Mouse (Mus musculus) neural tube, postnatal 0 days (tissue): ENCODE measurements around the gene Tex13c2. TPM values are rescaled to one million over a fixed set of nuclear protein-coding genes. Genes with fewer than 3 reads are reported as not detected.

Source experiments
- polyA plus RNA-seq: library from polyadenylated mRNA; unstranded; fragments of >200 nt; fragmentation: Nextera tagmentation; extraction: Ambion mirVana; gene quantifications from 2 replicates; pipeline ENCODE4 v1.2.1, GENCODE M21; 2015

The Tex13c2 gene
- not detected in 2 replicates for polyA plus RNA-seq

DNA sequence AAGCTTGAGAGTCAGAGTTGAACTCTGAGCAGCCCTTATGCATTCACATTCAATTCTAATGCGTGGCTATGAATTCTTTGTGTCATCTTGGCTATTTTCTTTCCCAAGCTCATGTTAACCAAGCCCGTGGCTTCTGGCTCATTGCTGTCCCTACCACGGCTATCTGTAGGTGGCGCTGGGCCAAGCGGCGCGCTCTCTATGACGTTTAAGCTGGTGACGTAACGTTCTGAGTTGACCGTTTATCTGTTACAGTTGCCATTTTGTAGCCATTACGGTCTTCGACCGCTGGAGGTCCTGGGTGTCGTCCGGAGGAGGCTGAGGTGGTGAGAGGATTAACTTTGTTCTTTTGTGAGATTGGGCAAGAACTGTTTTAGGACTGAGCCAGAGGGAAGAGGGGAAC, at the start of gene Tex13c2:
Gene Tex13c2 (plus strand): TSS at position 246 of the 400 bp plus-strand sequence.

DNA sequence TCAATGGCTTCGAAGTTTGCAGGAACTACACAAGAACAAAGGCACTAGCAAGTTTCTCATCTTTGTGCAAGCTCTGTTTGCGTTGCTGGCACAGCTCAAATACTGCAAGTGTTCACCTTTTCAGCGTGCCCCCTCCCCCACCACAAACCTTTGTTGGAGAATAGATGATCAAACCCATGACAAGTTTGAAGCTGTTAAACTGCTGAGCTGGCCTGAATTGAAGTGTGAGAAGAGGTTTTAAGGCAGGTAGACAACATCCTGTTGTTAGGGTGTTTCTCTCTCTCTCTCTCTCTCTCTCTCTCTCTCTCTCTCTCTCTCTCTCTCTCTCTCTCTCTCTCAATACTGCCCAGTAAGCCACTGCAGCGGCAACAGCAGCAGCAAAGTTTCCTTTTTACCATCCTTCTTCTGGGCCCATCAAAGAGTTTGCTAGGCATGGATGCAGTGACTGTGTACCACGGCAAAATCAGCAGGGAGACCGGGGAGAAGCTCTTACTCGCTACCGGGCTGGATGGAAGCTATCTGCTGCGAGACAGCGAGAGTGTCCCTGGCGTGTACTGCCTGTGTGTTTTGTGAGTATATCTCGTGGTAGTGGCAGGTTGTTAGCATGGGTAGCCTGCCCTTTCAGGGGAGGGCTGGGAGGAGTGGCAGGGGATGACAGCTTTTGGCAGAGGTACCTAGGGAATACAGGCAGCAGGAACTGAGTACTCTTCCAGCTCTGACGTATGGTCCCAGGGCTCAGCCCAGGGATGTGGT, 13.0 kb downstream of the Tex13c2 start, which contains the start of gene Sh2d1a:
Gene Sh2d1a (plus strand): TSS at position 163 of the 753 bp plus-strand sequence.

Other genes starting within 250 kb of the Tex13c2 start
- gene Sh2d1a, start 12.8 kb downstream of the Tex13c2 start, polyA plus RNA-seq, result 7.2 and 7.6 TPM in 2 replicates